Mouse (Mus musculus) adrenal gland, adult 8-10 months (tissue): ENCODE measurements around the gene Abcg4. TPM values are rescaled to one million over a fixed set of nuclear protein-coding genes. Genes with fewer than 3 reads are reported as not detected.

Experiments used
- DNase-seq: peaks from one replicate; pipeline ENCODE4 v3.0.0; 2022
- microRNA-seq, 2 experiments: library from miRNA; unstranded; fragments of <30 nt; microRNA quantifications; one replicate each; pipeline ENCODE4 v1.2.0; 2022
- total RNA-seq, 4 experiments: library from RNA; stranded (reverse); gene quantifications; 2 replicates each; pipeline ENCODE4 v1.2.4; 2022

The Abcg4 gene
- total RNA-seq, 4 experiments from 2014 or later: 39.3 to 51.3 (median 42.1) TPM

DNA sequence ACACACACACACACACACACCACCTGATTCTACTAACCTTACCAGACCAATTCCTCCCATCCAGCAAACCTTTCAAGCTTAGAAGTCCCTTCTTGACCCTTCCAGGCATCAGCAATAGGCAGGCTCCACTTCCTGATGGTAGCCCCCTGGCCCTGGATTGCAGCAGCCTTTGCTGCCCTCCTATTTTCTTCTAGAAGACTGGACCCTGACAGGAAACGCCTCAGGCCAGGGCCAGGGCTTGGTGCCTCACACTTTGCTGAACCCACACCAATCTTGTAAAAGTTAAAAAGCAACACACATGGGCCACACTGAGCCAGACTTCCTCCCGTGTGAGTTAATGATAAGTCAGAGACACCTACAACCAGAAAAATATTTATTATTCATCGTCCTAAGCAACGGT, 51.3 kb downstream of the Abcg4 start:
- DNase-seq: no peak

DNA sequence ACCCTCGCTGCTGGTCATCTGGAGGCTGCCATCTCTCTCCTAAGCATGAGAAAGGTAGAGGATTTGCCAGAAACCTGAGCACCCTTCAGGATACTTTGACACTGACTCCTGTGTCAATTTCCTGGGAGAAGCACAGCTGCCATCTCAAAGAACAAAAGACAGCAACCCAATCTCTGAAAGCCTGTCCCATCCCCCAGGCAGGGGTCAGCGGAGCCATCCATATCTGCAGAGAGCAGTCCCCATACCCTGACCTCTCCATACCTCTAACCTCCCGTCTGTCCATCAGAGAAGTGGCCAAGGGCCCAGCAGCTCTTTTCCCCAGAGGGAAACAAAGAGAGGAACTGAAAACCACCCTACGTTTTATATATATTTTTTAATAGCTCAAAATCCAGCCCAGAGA, 51.8 kb downstream of the Abcg4 start:
- DNase-seq: no peak

DNA sequence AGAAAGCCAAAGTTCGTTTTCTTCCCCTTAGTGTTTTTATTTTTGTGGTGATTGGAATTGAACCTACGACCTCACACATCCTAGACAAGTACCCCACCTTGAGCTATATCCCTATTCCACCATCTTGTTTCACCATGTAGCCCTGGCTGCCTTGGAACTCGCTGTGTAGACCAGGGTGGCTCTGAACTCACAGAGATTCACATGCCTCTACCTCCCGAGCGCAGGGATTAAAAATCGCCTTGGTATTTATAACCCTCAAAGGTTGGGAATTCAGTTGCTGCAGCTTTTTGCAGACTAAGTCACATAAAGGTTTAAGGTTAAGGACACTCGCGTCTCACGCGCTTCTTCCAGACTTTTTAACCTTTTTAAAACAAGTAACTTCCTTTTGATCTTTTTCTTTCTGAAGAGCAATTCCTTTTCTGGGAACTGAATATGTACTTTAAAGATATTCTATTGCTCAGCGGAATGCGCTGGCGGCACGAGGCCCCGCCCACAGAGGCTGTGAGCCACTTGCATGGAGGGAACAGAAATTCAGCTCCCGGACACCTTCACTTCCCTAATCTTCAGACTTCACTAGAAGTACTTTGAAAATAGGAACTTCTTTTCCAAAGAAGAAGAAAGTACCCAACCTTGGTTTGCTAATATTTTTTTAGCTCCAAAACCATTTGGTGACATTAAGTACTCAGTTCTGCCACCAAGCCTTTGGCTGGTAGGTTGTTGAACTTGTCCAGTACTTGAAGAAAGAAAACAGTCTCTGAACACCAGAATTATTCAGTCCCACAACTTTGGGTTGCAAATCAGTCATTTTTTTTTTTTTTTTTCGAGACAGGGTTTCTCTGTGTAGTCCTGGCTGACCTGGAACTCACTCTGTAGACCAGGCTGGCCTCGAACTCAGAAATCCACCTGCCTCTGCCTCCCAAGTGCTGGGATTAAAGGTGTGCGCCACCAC, 53.7 kb downstream of the Abcg4 start:
- peak; percentile 47 for DNase-seq

DNA sequence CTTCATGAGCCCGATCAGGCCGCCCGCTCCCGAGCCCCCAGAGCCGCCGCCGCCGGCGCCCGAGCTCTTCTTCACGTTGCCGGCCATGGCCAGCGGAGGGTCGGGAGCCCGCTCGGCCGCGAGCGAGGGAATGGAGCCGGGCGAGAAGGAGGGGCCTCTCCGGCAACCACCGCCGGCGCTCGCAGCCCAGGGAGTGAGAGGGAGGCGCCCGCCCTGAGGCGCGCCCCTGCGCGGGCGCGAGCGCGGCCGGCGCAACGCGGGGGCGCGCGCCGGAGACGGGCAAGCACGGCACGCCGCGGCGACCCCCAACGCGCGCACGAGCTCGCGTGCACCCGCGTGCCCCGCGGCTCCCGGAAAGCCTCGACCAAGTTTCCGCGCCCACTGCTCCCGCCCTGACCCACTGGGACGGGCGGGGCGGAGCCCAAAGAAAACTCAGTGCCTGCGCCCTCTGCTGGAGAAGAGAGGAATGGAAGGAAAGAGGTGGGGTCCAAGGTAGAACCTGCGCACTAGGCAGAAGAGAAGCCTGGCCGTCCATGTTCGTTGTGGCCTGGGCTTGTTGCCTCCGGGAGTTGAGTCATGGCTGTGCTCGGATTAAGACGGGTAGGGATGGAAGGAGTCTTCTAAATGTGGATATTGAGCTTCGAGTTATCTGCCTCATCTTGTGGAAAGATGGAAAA, 54.5 kb downstream of the Abcg4 start, which contains the start of gene Cbl:
Cbl (minus strand) TSS at position 248 of the 677 bp plus-strand sequence.
- peak; percentile 98 for DNase-seq

DNA sequence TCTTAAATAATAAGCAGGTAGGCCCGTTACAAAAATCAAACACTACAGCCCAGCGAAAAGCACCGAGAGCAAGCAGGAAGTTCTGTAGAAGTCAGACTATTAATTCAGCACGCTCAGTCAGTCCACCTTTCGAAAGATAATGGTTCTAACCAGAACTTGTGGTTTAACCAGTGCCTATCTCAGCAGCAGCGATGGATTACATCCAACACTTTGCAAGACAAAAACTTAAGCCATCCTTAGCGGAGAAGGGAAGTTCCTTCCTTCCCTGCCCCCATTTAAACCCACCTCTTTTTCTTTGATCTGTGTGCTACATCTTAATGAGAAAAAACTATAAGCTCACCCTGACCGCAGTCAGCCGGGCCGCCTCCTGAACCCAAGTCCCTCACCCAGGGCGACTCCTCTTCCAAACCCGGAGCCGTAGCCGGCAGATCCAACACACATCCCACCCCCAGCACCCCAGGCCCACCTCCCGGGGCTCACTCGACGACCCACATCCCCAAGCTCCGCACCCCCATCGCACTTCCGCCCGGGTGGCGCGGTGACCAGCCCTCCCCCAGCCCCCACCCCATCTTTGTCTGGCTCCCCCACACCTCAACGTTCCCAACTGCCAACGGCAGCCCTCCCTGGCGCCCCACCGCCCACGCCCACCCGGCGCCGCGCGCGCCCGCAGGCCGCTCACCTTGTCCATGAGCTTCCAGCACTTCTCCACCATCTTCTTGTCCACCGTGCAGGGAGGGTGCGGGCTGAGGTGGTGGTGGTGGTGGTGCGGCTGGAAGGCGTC, 55.2 kb downstream of the Abcg4 start:
- DNase-seq: no peak

DNA sequence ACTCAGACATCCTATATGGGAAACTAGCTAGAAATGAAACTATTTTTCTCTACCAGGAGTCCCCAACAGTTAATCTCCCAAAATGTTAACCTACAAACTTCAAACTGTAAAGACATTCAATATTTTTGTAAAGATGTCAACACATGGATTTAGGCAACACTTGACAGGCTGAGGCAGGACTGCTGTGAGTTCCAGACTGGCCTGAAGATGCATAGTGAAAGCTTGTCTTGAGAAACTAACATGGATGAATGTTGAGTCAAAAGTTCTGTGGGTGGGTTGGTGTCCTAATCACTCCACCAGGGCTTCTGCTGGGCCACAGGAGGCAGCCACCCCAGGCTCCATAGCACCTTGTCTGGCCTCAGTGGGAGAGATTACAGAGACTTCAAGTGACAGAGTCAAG, 56.8 kb downstream of the Abcg4 start:
- DNase-seq: no peak

DNA sequence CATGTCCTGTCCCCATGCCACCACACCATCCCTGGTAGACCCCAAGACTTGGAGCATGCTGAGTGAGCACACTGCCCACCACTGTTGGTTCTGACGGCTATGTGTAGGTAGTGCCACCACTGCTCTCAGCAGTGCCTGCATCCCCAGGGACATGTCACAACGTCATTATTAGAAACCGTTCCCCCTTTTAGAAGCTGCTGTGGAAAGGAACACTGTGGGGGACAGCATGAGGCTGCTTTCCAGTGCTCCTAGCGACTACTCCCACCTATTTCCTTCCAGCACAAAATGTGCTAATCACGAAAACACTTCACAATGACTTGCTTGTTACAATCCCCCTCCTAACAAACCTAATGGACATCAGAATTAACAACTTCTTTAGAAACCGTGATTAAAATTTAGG, 62.4 kb downstream of the Abcg4 start:
- DNase-seq: no peak

Small RNAs within 50 kb of the gene (microRNA-seq; reads per million reads assigned to microRNA genes)
- 0 to 0.18 reads per million in 2 experiments for gene Gm44335

Other genes with a start within 250 kb of the Abcg4 start
- 10 to 100 TPM; 46.5 to 54.9 (median 48.0) TPM for gene Thy1, start 245.2 kb downstream of the Abcg4 start, total RNA-seq
- gene Usp2, start 221.6 kb downstream of the Abcg4 start, total RNA-seq: 10 to 100 TPM; 39.1 to 77.6 (median 51.7) TPM
- under 1 TPM in 2 of 4 experiments, not detected in 2; 0.10 to 0.31 TPM for gene Mfrp, start 186.9 kb downstream of the Abcg4 start, total RNA-seq
- gene C1qtnf5, start 181.4 kb downstream of the Abcg4 start, total RNA-seq: 10 to 100 TPM; 13.7 to 22.0 (median 18.7) TPM
- 1 to 10 TPM in 1 of 4 experiments, under 1 TPM in 3; 0.20 to 1.1 (median 0.93) TPM for gene Gm49380, start 175.1 kb downstream of the Abcg4 start, total RNA-seq
- 10 to 100 TPM; 29.8 to 36.7 (median 31.5) TPM for gene Rnf26, start 175.1 kb downstream of the Abcg4 start, total RNA-seq
- 10 to 100 TPM; 21.4 to 70.9 (median 38.2) TPM for gene Mcam, start 154.1 kb downstream of the Abcg4 start, total RNA-seq
- gene Cbl, start 54.6 kb downstream of the Abcg4 start, total RNA-seq: 10 to 100 TPM; 30.4 to 52.9 (median 40.1) TPM
- gene Ccdc153, start 47.9 kb downstream of the Abcg4 start, total RNA-seq: 10 to 100 TPM in 2 of 4 experiments, 1 to 10 TPM in 2; 3.9 to 18.0 (median 7.9) TPM
- under 1 TPM in 3 of 4 experiments, not detected in 1; 0.24 to 0.27 (median 0.25) TPM for gene Pdzd3, start 37.1 kb downstream of the Abcg4 start, total RNA-seq
- gene Nlrx1, start 20.0 kb downstream of the Abcg4 start, total RNA-seq: 10 to 100 TPM; 27.6 to 41.8 (median 34.2) TPM
- gene Hinfp, start 17.1 kb upstream of the Abcg4 start, total RNA-seq: 10 to 100 TPM; 20.3 to 44.4 (median 31.8) TPM
- gene C2cd2l, start 31.7 kb upstream of the Abcg4 start, total RNA-seq: 10 to 100 TPM; 42.6 to 60.5 (median 49.9) TPM
- gene Dpagt1, start 37.4 kb upstream of the Abcg4 start, total RNA-seq: 10 to 100 TPM; 31.4 to 37.0 (median 34.8) TPM
- 10 to 100 TPM; 25.9 to 44.6 (median 31.7) TPM for gene H2afx, start 46.1 kb upstream of the Abcg4 start, total RNA-seq
- 100 to 1,000 TPM in 2 of 4 experiments, 10 to 100 TPM in 2; 82.8 to 122 (median 96.8) TPM for gene Hmbs, start 55.6 kb upstream of the Abcg4 start, total RNA-seq
- gene Vps11, start 73.1 kb upstream of the Abcg4 start, total RNA-seq: 10 to 100 TPM; 78.0 to 91.8 (median 85.8) TPM
- 100 to 1,000 TPM; 199 to 239 (median 228) TPM for gene Hyou1, start 90.9 kb upstream of the Abcg4 start, total RNA-seq
- gene Slc37a4, start 108.2 kb upstream of the Abcg4 start, total RNA-seq: 10 to 100 TPM; 18.2 to 27.8 (median 23.5) TPM
- gene Rps25, start 118.5 kb upstream of the Abcg4 start, total RNA-seq: 1,000 to 10,000 TPM; 1,115 to 1,314 (median 1,244) TPM
- 100 to 1,000 TPM in 2 of 4 experiments, 10 to 100 TPM in 2; 86.0 to 116 (median 98.3) TPM for gene Trappc4, start 119.0 kb upstream of the Abcg4 start, total RNA-seq
- gene Ccdc84, start 130.0 kb upstream of the Abcg4 start, total RNA-seq: 10 to 100 TPM; 14.9 to 29.6 (median 25.7) TPM
- gene Foxr1, start 152.5 kb upstream of the Abcg4 start, total RNA-seq: not detected
- gene Upk2, start 166.4 kb upstream of the Abcg4 start, total RNA-seq: not detected
- gene Bcl9l, start 194.2 kb upstream of the Abcg4 start, total RNA-seq: 10 to 100 TPM; 48.9 to 76.1 (median 66.7) TPM